Mouse (Mus musculus) adipocyte (in vitro differentiated cells): ENCODE data around the gene Fbxl21.

Experiments used
- DNase-seq: peaks from one replicate; pipeline ENCODE4 v3.0.0-alpha.2; 2016; ENCODE audit warnings: low spot score

Gene Fbxl21

DNA sequence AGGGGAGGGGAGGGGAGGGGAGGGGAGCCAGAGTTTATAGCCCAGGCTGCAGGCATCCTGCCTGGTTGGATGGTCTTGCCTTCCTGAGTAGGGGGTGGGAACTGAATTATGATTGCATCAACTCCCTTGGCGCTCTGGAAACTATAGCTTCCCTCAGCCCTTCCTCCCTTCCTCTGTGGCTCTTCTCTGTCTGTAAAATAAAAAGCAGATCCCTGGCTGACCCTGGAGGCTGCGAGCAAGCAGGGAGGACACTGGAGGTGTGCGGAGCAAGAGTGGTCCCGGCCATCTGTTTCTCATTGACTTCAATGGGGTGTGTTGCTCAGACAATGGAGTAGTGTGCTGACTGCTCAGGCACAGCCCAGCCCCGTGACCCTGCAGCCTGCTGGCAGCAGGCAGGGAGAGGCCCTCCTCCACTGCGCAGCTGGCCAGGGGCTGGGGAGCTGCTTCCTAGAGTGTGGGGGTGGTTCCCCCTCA, 59.7 kb downstream of the Fbxl21 start:
- DNase-seq: peak; percentile 62

DNA sequence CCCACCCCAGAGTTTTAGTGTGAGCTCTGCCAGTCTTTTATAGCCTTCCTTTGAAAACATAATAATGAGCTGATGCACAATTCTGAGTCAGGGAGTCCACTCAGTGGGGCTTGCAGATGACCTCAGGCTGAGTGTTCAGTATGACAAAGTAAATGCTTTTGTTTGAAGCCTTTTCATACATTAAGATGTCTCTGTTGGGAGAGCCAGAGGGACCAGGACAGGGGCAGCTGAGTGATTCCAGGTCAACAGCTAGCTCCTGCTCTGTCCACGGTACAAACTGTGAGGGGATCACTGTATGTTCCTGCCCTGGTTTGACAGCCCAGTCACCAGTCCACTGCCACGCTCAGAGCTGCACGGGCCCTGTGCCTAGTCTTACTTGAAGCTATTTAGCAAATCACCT, 60.4 kb downstream of the Fbxl21 start:
- DNase-seq: no peak

DNA sequence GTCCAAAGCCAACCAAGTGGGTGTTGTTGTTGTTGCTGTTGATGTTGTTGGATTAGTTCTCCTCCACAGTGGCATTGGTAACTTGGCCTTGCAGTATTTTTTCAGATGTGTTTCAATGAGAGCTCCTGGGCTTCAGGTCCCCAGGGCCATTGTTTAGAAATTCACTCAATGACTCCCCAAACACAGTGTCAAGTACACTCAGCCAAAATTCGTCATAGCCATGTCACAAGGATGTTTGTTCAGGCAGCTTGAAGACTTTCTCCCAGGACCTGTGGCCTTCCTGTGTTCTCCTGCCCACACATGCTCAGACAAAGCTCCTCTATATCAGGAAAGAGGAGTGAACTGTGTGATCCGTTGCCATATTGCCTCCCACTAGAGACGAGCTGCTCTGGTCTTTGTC, 63.8 kb downstream of the Fbxl21 start:
- no peak for DNase-seq
